Mouse (Mus musculus) CH12.LX (cell line): ENCODE measurements at regions not wholly inside any gene's neighbourhood (a gene's known extent, or its start where the extent isn't known, plus 50 kb on each side); places are given as distances from the start of the nearest gene placed in this dataset.

ENCODE experiments used
- DNase-seq: peaks from one replicate; pipeline ENCODE4 v3.0.0-alpha.2; 2013; ENCODE audit errors: extremely low read depth
- H3K27ac ChIP-seq: 2 replicates; pipeline ENCODE4 v1.5.1; 2012; ENCODE audit warnings: low read depth, mild to moderate bottlenecking, control low read depth, moderate library complexity; ENCODE audit not compliant: insufficient read depth
- H3K27me3 ChIP-seq: replicated peaks from 2 replicates; pipeline ENCODE3; 2012; ENCODE audit warnings: inconsistent platforms
- H3K36me3 ChIP-seq, 2 experiments: replicated peaks in 1 of 2; 2 replicates each; pipeline versions ENCODE3 to v1.6.1; 2012; ENCODE audit warnings: inconsistent platforms in 1 of 2, low read length in 1 of 2, mild to moderate bottlenecking in 1 of 2, mixed read lengths in 1 of 2, moderate library complexity in 1 of 2; ENCODE audit not compliant: control insufficient read depth in 1 of 2, insufficient read depth in 1 of 2
- H3K4me1 ChIP-seq, 2 experiments: 2 replicates each; pipeline ENCODE4 v1.6.1; 2012; ENCODE audit warnings: inconsistent platforms in 1 of 2, moderate library complexity in 1 of 2; ENCODE audit not compliant: insufficient read depth in 2 of 2, control insufficient read depth in 1 of 2
- H3K4me2 ChIP-seq: 2 replicates; pipeline ENCODE4 v1.6.1; 2012; ENCODE audit warnings: low read depth, mild to moderate bottlenecking, control low read depth; ENCODE audit not compliant: poor library complexity, insufficient read depth, severe bottlenecking
- H3K4me3 ChIP-seq, 3 experiments: fragments of 150-350 bp in 1 of 3; sonication (generic) in 1 of 3; replicated peaks in 1 of 3; 2 replicates each; pipeline versions ENCODE3 to v1.5.1; 2011 to 2012; ENCODE audit warnings: low read depth in 2 of 3, low read length in 2 of 3, mild to moderate bottlenecking in 2 of 3, moderate library complexity in 2 of 3, control low read depth in 1 of 3, improper control_type of control experiment in 1 of 3, inconsistent platforms in 1 of 3, mixed read lengths in 1 of 3; ENCODE audit not compliant: poor library complexity in 1 of 3
- H3K79me2 ChIP-seq: replicated peaks from 2 replicates; pipeline ENCODE4 v1.6.1; 2012; ENCODE audit warnings: mild to moderate bottlenecking, moderate library complexity; ENCODE audit not compliant: control insufficient read depth, poor library complexity, insufficient read depth, severe bottlenecking; ENCODE audit errors: extremely low read depth
- H3K9ac ChIP-seq: 2 replicates; pipeline ENCODE4 v1.6.1; 2012; ENCODE audit warnings: low read depth, mild to moderate bottlenecking, control low read depth, moderate library complexity; ENCODE audit not compliant: insufficient read depth
- H3K9me3 ChIP-seq: replicated peaks from 2 replicates; pipeline ENCODE3; 2012; ENCODE audit warnings: low read length, inconsistent platforms, mixed read lengths
- CHD1 ChIP-seq: IDR thresholded peaks from 2 replicates; pipeline ENCODE4 v1.6.1; 2012; ENCODE audit warnings: low read depth, low read length, improper control_type of control experiment, inconsistent platforms
- CHD2 ChIP-seq: IDR thresholded peaks from 2 replicates; pipeline ENCODE4 v1.6.1; 2011; ENCODE audit warnings: low read length, improper control_type of control experiment
- CTCF ChIP-seq, 2 experiments: IDR thresholded peaks in 1 of 2; conservative IDR thresholded peaks in 1 of 2; 2 replicates each; pipeline ENCODE4 v1.5.1; 2011 to 2012; ENCODE audit warnings: low read depth in 2 of 2, low read length in 2 of 2, improper control_type of control experiment in 1 of 2, inconsistent platforms in 1 of 2, mild to moderate bottlenecking in 1 of 2, moderate library complexity in 1 of 2
- EP300 ChIP-seq: IDR thresholded peaks from 2 replicates; pipeline ENCODE4 v1.6.1; 2011; ENCODE audit warnings: low read length, improper control_type of control experiment
- IRF4 ChIP-seq: IDR thresholded peaks from 2 replicates; pipeline ENCODE4 v1.6.1; 2014; ENCODE audit warnings: low read depth, mild to moderate bottlenecking, inconsistent platforms, low read length, improper control_type of control experiment
- MAFK ChIP-seq: IDR thresholded peaks from 2 replicates; pipeline ENCODE4 v1.6.1; 2011; ENCODE audit warnings: low read length, improper control_type of control experiment; ENCODE audit not compliant: insufficient replicate concordance
- MAX ChIP-seq: IDR thresholded peaks from 2 replicates; pipeline ENCODE4 v1.6.1; 2011; ENCODE audit warnings: low read length, improper control_type of control experiment
- MYC ChIP-seq: IDR thresholded peaks from 2 replicates; pipeline ENCODE4 v1.6.1; 2011; ENCODE audit warnings: low read depth, mild to moderate bottlenecking, improper control_type of control experiment, low read length
- PAX5 ChIP-seq: IDR thresholded peaks from 2 replicates; pipeline ENCODE4 v1.6.1; 2012; ENCODE audit warnings: low read length, inconsistent platforms, mixed read lengths
- POLR2AphosphoS2 ChIP-seq: IDR thresholded peaks from 2 replicates; pipeline ENCODE4 v1.6.1; 2011; ENCODE audit warnings: low read depth, low read length, improper control_type of control experiment
- TBP ChIP-seq: conservative IDR thresholded peaks from 2 replicates; pipeline ENCODE4 v1.6.1; 2011; ENCODE audit warnings: low read depth, low read length, improper control_type of control experiment
- USF2 ChIP-seq: conservative IDR thresholded peaks from 2 replicates; pipeline ENCODE4 v1.6.1; 2011; ENCODE audit warnings: low read depth, low read length, improper control_type of control experiment
- dilution Hi-C: fragments of 300-500 bp; cut with MboI; formaldehyde crosslinking; loops from 2 replicates; pipeline ENCODE4 v1.14.3; 2020; ENCODE audit warnings: low sequenced_read_pairs; ENCODE audit not compliant: extremely low pct_unique_long_range_greater_than_20kb, extremely low pct_ligation_motif_present
- in situ Hi-C: fragments of 300-500 bp; cut with MboI; formaldehyde crosslinking; loops from 3 replicates; pipeline ENCODE4 v1.14.3; 2019; ENCODE audit warnings: low sequenced_read_pairs, low pct_ligation_motif_present, low pct_unique_long_range_greater_than_20kb, mixed read lengths

GRCm38 (mm10) chr2:46661876-46662275 is 1544.7 kb upstream of the Zeb2 start:
- Histone ChIP-seq H3K27ac (no peak overlapping the region), H3K27me3 (no peaks in the 10 kb centered on the region), H3K79me2 (no peaks in the 10 kb centered on the region), H3K36me3 (no peaks in the 10 kb centered on the region), H3K9ac (no peak overlapping the region), H3K4me2 (no peak overlapping the region), H3K4me1 (no peaks in the 10 kb centered on the region), H3K9me3 (no peaks in the 10 kb centered on the region), H3K4me3 (no peak overlapping the region)
- in situ Hi-C loops (no loop called here), dilution Hi-C loops (no loop called here)
- no peak for DNase-seq
- TF ChIP-seq PAX5 (no peak), MAX (no peak), IRF4 (no peak)

GRCm38 (mm10) chr2:46660577-46660976 is 1543.4 kb upstream of the Zeb2 start:
- Histone ChIP-seq H3K27ac (no peak overlapping the region), H3K79me2 (no peaks in the 10 kb centered on the region), H3K36me3 (no peaks in the 10 kb centered on the region), H3K9ac (no peak overlapping the region), H3K4me3 (no peak overlapping the region), H3K4me2 (no peak overlapping the region)
- DNase-seq = no peak
- in situ Hi-C loops (no loop called here), dilution Hi-C loops (no loop called here)
- TF ChIP-seq EP300 = no peak
- TF ChIP-seq MAFK = peak; percentile 56; the same call in 1 of the 2 replicates
- no peak for TF ChIP-seq USF2
- TF ChIP-seq, all 38 proteins: peak for 1
- Histone ChIP-seq H3K9me3 (no peaks in the 10 kb centered on the region), H3K4me1 (no peaks in the 10 kb centered on the region), H3K27me3 (no peaks in the 10 kb centered on the region)

- Histone ChIP-seq H3K36me3 (no peaks in the 10 kb centered on the region), H3K27ac (no peak overlapping the region), H3K79me2 (no peaks in the 10 kb centered on the region), H3K4me1 (no peaks in the 10 kb centered on the region), H3K4me2 (no peak overlapping the region), H3K9me3 (no peaks in the 10 kb centered on the region), H3K9ac (no peak overlapping the region), H3K4me3 (no peak overlapping the region), H3K27me3 (no peaks in the 10 kb centered on the region)
- no peak for DNase-seq
- TF ChIP-seq CHD1 (no peak), CTCF (conservative IDR thresholded peaks at IDR 0.05 in 1 of 2, IDR thresholded peaks at IDR 0.05 in 1 of 2; ENCODE audit: low read depth in 2 of 2, low read length in 2 of 2) (no peak), USF2 (no peak), POLR2AphosphoS2 (no peak), TBP (no peak), MAFK (no peak), MYC (no peak), CHD2 (no peak)
- in situ Hi-C loops (no loop called here), dilution Hi-C loops (no loop called here)
Measured at GRCm38 (mm10) chr2:46655289-46655688, 1538.1 kb upstream of the Zeb2 start.
